Mouse (Mus musculus) limb, embryonic 13.5 days (tissue): Measurements from ENCODE around the gene H2al1e. TPM values are rescaled to one million over a fixed set of nuclear protein-coding genes. Genes with fewer than 3 reads are reported as not detected.
A peak's percentile ranks its signal among the peaks of the same experiment; 100 is the strongest.
"Not testable (repeated sequence)": the region's sequence is repeated elsewhere in the genome, so short reads cannot be mapped to it uniquely, and the experiment has no call there.

ENCODE experiments used
- ATAC-seq: fragments of 200-750 bp; cut with Nextera tagmentation; 2 replicates; pipeline ENCODE4 v1.8.0; 2017; ENCODE audit warnings: low read depth, moderate number of reproducible peaks, moderate TSS enrichment; ENCODE audit not compliant: low FRiP score
- H3K27ac ChIP-seq: fragments of 300-500 bp; sonication (generic); 2 replicates; pipeline ENCODE4 v1.5.1; 2015; ENCODE audit warnings: inconsistent platforms, mild to moderate bottlenecking, moderate library complexity
- H3K27me3 ChIP-seq: fragments of 300-500 bp; sonication (generic); 2 replicates; pipeline ENCODE4 v1.6.1; 2015; ENCODE audit warnings: mild to moderate bottlenecking, inconsistent platforms
- H3K36me3 ChIP-seq: fragments of 300-500 bp; sonication (generic); 2 replicates; pipeline ENCODE4 v1.6.1; 2015; ENCODE audit warnings: inconsistent platforms, mild to moderate bottlenecking, moderate library complexity
- H3K4me1 ChIP-seq: fragments of 300-500 bp; sonication (generic); 2 replicates; pipeline ENCODE4 v1.6.1; 2015; ENCODE audit warnings: inconsistent platforms
- H3K4me2 ChIP-seq: fragments of 300-500 bp; sonication (generic); replicated peaks from 2 replicates; pipeline ENCODE4 v1.6.1; 2015; ENCODE audit warnings: inconsistent platforms, mild to moderate bottlenecking, moderate library complexity
- H3K4me3 ChIP-seq: fragments of 300-500 bp; sonication (generic); 2 replicates; pipeline ENCODE4 v1.5.1; 2015; ENCODE audit warnings: moderate library complexity, mild to moderate bottlenecking, inconsistent platforms
- H3K9ac ChIP-seq: fragments of 300-500 bp; sonication (generic); 2 replicates; pipeline ENCODE4 v1.6.1; 2015; ENCODE audit warnings: mild to moderate bottlenecking, inconsistent platforms
- H3K9me3 ChIP-seq: fragments of 300-500 bp; sonication (generic); 2 replicates; pipeline ENCODE4 v1.6.1; 2016; ENCODE audit warnings: inconsistent platforms
- WGBS: fragments of 180-500 bp; shearing (Covaris S2); methylation state at CpG from one replicate; pipeline ENCODE4 v1.1.7; 2015; 5-methylcytosine and 5-hydroxymethylcytosine counted together
- polyA plus RNA-seq: library from polyadenylated mRNA; unstranded; fragments of >200 nt; fragmentation: Nextera tagmentation; extraction: Ambion mirVana; gene quantifications from 2 replicates; pipeline ENCODE4 v1.2.1, GENCODE M21; 2015

The H2al1e gene
- polyA plus RNA-seq, 1 experiment from 2014 or later, result not detected

DNA sequence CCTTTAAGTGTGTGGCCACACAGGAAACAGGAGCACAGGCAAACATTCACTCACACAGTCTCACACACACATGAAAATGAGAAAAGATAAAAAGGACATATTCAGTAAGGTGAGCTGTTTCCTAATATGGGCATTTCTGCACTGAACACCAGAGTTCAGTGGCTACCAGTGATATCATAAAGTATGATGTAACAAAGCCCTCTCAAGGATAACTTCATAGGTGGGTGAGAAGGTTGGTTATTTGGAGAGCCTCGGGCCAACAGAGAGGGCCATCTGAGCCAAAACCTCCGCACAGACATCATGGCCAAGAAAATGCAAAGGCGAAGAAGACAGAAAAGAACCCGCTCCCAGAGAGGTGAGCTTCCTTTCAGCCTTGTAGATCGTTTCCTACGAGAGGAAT, 3.1 kb downstream of the H2al1e start, which contains the start of gene H2al1f:
Gene H2al1f (plus strand): TSS at position 301 of the 400 bp plus-strand sequence.
- WGBS, result no CpG with 5 or more reads among the region's 6 CpGs

DNA sequence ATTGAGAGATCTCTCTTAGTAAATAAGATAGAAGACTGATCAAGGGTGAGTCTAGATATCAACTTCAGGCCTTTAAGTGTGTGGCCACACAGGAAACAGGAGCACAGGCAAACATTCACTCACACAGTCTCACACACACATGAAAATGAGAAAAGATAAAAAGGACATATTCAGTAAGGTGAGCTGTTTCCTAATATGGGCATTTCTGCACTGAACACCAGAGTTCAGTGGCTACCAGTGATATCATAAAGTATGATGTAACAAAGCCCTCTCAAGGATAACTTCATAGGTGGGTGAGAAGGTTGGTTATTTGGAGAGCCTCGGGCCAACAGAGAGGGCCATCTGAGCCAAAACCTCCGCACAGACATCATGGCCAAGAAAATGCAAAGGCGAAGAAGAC, 6.2 kb downstream of the H2al1e start, which contains the start of gene H2al1g:
Gene H2al1g (plus strand): TSS at position 301 of the 400 bp plus-strand sequence.
- not testable (repeated sequence) for H3K4me1 ChIP-seq, H3K4me3 ChIP-seq, H3K36me3 ChIP-seq, H3K9me3 ChIP-seq, H3K27ac ChIP-seq, H3K27me3 ChIP-seq, ATAC-seq, H3K9ac ChIP-seq, H3K4me2 ChIP-seq
- WGBS, result no CpG with 5 or more reads among the region's 3 CpGs

More for the DNA sequence above, 3.1 kb downstream of the H2al1e start, which contains the start of gene H2al1f:
- H3K4me3 ChIP-seq, H3K9me3 ChIP-seq, ATAC-seq, H3K27me3 ChIP-seq, H3K9ac ChIP-seq, H3K4me1 ChIP-seq, H3K36me3 ChIP-seq, H3K4me2 ChIP-seq, H3K27ac ChIP-seq: not testable (repeated sequence)

DNA sequence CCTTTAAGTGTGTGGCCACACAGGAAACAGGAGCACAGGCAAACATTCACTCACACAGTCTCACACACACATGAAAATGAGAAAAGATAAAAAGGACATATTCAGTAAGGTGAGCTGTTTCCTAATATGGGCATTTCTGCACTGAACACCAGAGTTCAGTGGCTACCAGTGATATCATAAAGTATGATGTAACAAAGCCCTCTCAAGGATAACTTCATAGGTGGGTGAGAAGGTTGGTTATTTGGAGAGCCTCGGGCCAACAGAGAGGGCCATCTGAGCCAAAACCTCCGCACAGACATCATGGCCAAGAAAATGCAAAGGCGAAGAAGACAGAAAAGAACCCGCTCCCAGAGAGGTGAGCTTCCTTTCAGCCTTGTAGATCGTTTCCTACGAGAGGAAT, 9.5 kb downstream of the H2al1e start, which contains the start of gene H2al1h:
Gene H2al1h (plus strand): TSS at position 301 of the 400 bp plus-strand sequence.
- not testable (repeated sequence) for H3K27ac ChIP-seq, H3K4me2 ChIP-seq, H3K9me3 ChIP-seq, H3K4me1 ChIP-seq, H3K4me3 ChIP-seq, ATAC-seq, H3K9ac ChIP-seq, H3K27me3 ChIP-seq, H3K36me3 ChIP-seq
- no CpG with 5 or more reads among the region's 6 CpGs for WGBS

DNA sequence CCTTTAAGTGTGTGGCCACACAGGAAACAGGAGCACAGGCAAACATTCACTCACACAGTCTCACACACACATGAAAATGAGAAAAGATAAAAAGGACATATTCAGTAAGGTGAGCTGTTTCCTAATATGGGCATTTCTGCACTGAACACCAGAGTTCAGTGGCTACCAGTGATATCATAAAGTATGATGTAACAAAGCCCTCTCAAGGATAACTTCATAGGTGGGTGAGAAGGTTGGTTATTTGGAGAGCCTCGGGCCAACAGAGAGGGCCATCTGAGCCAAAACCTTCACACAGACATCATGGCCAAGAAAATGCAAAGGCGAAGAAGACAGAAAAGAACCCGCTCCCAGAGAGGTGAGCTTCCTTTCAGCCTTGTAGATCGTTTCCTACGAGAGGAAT, 12.6 kb downstream of the H2al1e start, which contains the start of gene H2al1i:
Gene H2al1i (plus strand): TSS at position 301 of the 400 bp plus-strand sequence.
- ATAC-seq, H3K4me3 ChIP-seq, H3K4me2 ChIP-seq, H3K4me1 ChIP-seq, H3K27ac ChIP-seq, H3K9ac ChIP-seq, H3K9me3 ChIP-seq, H3K36me3 ChIP-seq, H3K27me3 ChIP-seq: not testable (repeated sequence)
- WGBS, result 75% methylated on average over 3 of the region's 5 CpGs

DNA sequence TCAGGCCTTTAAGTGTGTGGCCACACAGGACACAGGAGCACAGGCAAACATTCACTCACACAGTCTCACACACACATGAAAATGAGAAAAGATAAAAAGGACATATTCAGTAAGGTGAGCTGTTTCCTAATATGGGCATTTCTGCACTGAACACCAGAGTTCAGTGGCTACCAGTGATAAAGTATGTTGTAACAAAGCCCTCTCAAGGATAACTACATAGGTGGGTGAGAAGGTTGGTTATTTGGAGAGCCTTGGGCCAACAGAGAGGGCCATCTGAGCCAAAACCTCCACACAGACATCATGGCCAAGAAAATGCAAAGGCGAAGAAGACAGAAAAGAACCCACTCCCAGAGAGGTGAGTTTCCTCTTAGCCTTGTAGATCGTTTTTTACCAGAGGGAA, 15.8 kb downstream of the H2al1e start, which contains the start of gene H2al1j:
Gene H2al1j (plus strand): TSS at position 301 of the 400 bp plus-strand sequence.
- H3K4me2 ChIP-seq, H3K27ac ChIP-seq, H3K36me3 ChIP-seq, H3K4me1 ChIP-seq, H3K9me3 ChIP-seq, H3K9ac ChIP-seq, ATAC-seq, H3K4me3 ChIP-seq, H3K27me3 ChIP-seq: not testable (repeated sequence)
- WGBS, result 86% methylated on average over 2 of the region's 2 CpGs

DNA sequence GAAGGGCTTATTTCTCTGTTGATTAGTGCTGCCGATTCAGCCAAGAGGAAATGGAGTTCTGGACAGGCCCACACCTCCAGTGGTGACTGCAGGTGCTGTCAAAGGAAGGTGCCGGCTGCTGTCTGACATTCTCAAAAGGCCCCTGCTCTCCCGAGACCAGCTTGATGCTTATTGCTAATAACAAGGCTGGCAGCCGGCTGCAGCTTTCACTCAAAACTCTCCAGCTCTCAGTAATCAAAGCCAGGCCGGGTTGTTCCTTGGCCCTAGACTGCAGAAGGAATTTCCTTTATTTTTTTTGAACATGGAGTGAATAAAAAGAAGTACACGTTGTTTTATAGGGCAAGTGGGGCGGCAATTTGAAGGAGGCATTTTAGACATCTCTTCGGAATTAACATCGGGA, 34.0 kb downstream of the H2al1e start:
- H3K36me3 ChIP-seq, result no peaks in the 10 kb centered on the region
- WGBS, result 30% methylated on average over 9 of the region's 9 CpGs
- peak overlapping the region; percentile 37 for H3K4me2 ChIP-seq
- H3K9me3 ChIP-seq, result no peaks in the 10 kb centered on the region
- peaks cover 18% of the 10 kb centered on the region for H3K4me1 ChIP-seq
- peaks cover 35% of the 10 kb centered on the region for H3K27me3 ChIP-seq
- no peak overlapping the region for H3K9ac ChIP-seq
- H3K27ac ChIP-seq, result peak overlapping the region; percentile 33; the same call in 1 of the 2 replicates
- ATAC-seq, result peak; percentile 54; the same call in 1 of the 2 replicates
- H3K4me3 ChIP-seq, result no peak overlapping the region

DNA sequence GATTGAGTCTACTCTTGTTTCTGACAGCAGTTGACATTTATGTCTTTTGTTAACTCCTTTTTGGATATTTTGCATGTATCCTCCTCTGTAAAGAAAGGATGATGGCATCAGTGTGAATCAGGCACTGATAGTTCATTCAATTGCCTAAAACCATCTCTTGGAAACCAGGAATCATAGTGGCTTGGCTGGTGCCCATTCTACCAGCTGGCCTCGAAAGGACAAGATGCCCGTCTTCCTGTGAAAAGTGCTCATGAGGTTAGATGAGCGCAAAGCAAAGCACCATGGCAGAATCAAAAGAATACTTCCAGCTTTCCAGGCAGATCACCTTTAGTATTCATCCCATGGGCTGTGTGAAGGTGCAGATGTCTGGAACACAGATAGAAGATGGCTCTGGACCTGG, 35.0 kb downstream of the H2al1e start:
- WGBS, result 86% methylated on average over 3 of the region's 3 CpGs
- ATAC-seq, result no peak
- H3K4me1 ChIP-seq, result peaks cover 18% of the 10 kb centered on the region
- no peak overlapping the region for H3K4me2 ChIP-seq
- H3K9ac ChIP-seq, result no peak overlapping the region
- no peak overlapping the region for H3K4me3 ChIP-seq
- no peak overlapping the region for H3K27ac ChIP-seq
- H3K27me3 ChIP-seq, result peaks cover 35% of the 10 kb centered on the region
- no peaks in the 10 kb centered on the region for H3K9me3 ChIP-seq
- no peaks in the 10 kb centered on the region for H3K36me3 ChIP-seq

DNA sequence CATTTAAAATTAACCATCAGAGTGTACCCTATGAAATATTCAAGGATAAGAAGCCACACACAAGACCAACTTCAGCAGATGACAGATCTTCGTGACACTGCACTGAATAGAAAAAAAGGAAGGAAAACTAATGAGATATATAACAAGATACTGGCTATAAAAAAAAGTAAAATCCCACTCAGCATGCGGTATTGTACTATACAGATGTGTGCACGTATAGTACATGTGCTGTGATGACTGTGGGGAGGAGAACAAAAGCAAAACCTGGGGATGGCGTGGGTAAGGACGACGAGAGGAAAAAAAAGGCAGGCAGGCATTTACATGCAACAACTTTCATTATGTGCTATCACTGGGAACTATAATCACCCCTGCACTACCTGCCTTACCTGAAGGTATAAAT, 49.1 kb downstream of the H2al1e start:
- ATAC-seq, result no peak
- Histone ChIP-seq H3K36me3 (no peaks in the 10 kb centered on the region), H3K4me2 (no peak overlapping the region), H3K9me3 (no peaks in the 10 kb centered on the region), H3K4me3 (no peak overlapping the region), H3K9ac (no peak overlapping the region), H3K4me1 (peaks cover 6% of the 10 kb centered on the region), H3K27ac (no peak overlapping the region), H3K27me3 (peaks cover 47% of the 10 kb centered on the region)
- 79% methylated on average over 6 of the region's 6 CpGs for WGBS

DNA sequence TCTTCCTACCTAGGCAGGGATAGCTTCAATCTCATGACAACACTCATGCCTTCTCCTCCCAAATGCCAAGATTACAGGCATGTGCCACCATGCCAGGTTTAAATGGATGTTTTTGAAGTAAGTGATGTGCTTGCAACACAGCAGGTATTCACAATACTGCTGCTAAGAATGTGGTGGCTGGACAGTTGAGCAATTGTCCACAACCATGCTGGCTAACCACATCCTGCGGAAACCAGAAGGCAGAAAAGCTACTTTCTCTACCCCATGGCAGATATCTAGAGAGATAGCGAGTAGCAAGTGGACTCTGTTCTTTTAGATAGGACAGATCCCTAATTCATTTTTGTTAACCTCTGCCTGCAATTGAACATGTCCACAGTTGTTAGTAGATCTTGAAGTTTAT, 49.5 kb downstream of the H2al1e start:
- H3K4me3 ChIP-seq, result no peak overlapping the region
- no peaks in the 10 kb centered on the region for H3K9me3 ChIP-seq
- H3K27ac ChIP-seq, result no peak overlapping the region
- H3K4me1 ChIP-seq, result peaks cover 6% of the 10 kb centered on the region
- no peak for ATAC-seq
- no peaks in the 10 kb centered on the region for H3K36me3 ChIP-seq
- no peak overlapping the region for H3K4me2 ChIP-seq
- no peak overlapping the region for H3K9ac ChIP-seq
- 87% methylated on average over 2 of the region's 2 CpGs for WGBS
- H3K27me3 ChIP-seq, result peaks cover 45% of the 10 kb centered on the region

Other genes starting within 250 kb of the H2al1e start
- not detected in 2 replicates for gene H2al1a, start 12.7 kb upstream of the H2al1e start, polyA plus RNA-seq
- gene H2al1b, start 9.5 kb upstream of the H2al1e start, polyA plus RNA-seq, result not detected in 2 replicates
- gene H2al1c, start 6.3 kb upstream of the H2al1e start, polyA plus RNA-seq, result not detected in 2 replicates
- not detected in 2 replicates for gene H2al1d, start 3.1 kb upstream of the H2al1e start, polyA plus RNA-seq
- not detected in 2 replicates for gene H2al1f, start 3.2 kb downstream of the H2al1e start, polyA plus RNA-seq
- gene H2al1g, start 6.3 kb downstream of the H2al1e start, polyA plus RNA-seq, result not detected in 2 replicates
- gene H2al1h, start 9.6 kb downstream of the H2al1e start, polyA plus RNA-seq, result not detected in 2 replicates
- not detected in 2 replicates for gene H2al1i, start 12.7 kb downstream of the H2al1e start, polyA plus RNA-seq
- gene H2al1j, start 15.9 kb downstream of the H2al1e start, polyA plus RNA-seq, result not detected in 2 replicates